16 mouse cellular contexts compared by ENCODE assay signal in the genomic region with DNA sequence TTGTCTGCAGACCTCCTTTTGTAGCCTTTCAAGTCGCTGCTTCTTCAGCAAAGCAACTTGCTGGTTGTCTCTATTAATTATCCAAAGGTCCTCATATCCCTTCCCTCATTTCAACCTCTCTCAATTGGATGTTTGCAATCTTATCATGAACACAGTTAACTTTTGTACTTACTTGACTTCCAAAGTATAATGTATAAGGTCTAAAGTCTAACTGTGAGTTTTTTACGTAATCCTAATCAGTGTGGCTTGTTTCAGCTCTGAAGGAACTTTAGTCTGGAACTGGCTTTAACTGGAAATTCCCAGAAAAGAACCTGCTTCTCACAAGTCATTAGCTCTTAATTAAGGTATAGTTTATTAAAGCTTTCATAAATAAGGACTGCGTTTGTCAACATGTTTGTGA.
"Had no signal": no experiment of that assay in that cellular context is flagged by ENCODE, and none has a peak within 500 bp of the region (broad histone marks: within the 10 kb centered on the region; RNA-seq: fewer than 3 reads in every experiment).

No protein-coding gene starts in this region.

- H3K4me1 ChIP-seq: neural tube, embryonic 13.5 days; neural tube, embryonic 15.5 days; stomach, embryonic 15.5 days had no signal

- H3K9ac ChIP-seq: neural tube, embryonic 13.5 days; neural tube, embryonic 15.5 days; stomach, embryonic 15.5 days had no signal

- DNase-seq: retina, postnatal 1 day; right cerebral cortex, adult 18-20 months; right cerebral cortex, postnatal 14 days; right cerebral cortex, postnatal 25 days; right cerebral cortex, postnatal 4 days; spleen, adult 18-20 months; thymus, adult 18-20 months; thymus, adult 2 months; thymus, postnatal 14 days; thymus, postnatal 25 days; thymus, postnatal 36 days; thymus, postnatal 4 days had no signal

- H3K4me2 ChIP-seq: neural tube, embryonic 13.5 days; neural tube, embryonic 15.5 days; stomach, embryonic 15.5 days had no signal

- H3K36me3 ChIP-seq: neural tube, embryonic 13.5 days; neural tube, embryonic 15.5 days; stomach, embryonic 15.5 days had no signal

- H3K9me3 ChIP-seq: neural tube, embryonic 13.5 days; neural tube, embryonic 15.5 days; stomach, embryonic 15.5 days had no signal

- H3K27ac ChIP-seq: neural tube, embryonic 13.5 days; neural tube, embryonic 15.5 days; stomach, embryonic 15.5 days; stomach, postnatal 0 days had no signal

- H3K27me3 ChIP-seq: neural tube, embryonic 13.5 days; neural tube, embryonic 15.5 days; stomach, embryonic 15.5 days had no signal

- H3K4me3 ChIP-seq: neural tube, embryonic 13.5 days; neural tube, embryonic 15.5 days; stomach, embryonic 15.5 days had no signal
